Mouse (Mus musculus) forebrain, embryonic 14.5 days (tissue): ENCODE measurements at regions not wholly inside any gene's neighbourhood (a gene's known extent, or its start where the extent isn't known, plus 50 kb on each side); places are given as distances from the start of the nearest gene placed in this dataset.

ENCODE experiments used
- ATAC-seq: fragments of 200-750 bp; cut with Nextera tagmentation; 2 replicates; pipeline ENCODE4 v1.8.0; 2017; ENCODE audit warnings: mild to moderate bottlenecking, moderate library complexity
- DNase-seq: peaks from one replicate; pipeline ENCODE4 v3.0.0-alpha.2; 2015; ENCODE audit warnings: low spot score
- H3K27ac ChIP-seq: fragments of 300-500 bp; sonication (generic); 2 replicates; pipeline ENCODE4 v1.5.1; 2014; ENCODE audit warnings: low read depth, mild to moderate bottlenecking, control low read depth, low read length, moderate library complexity
- H3K27me3 ChIP-seq: fragments of 300-500 bp; sonication (generic); replicated peaks from 2 replicates; pipeline ENCODE4 v1.6.1; 2014; ENCODE audit warnings: low read length, control low read depth, mixed read lengths; ENCODE audit not compliant: control insufficient read depth, insufficient read depth
- H3K36me3 ChIP-seq: fragments of 300-500 bp; sonication (generic); 2 replicates; pipeline ENCODE4 v1.6.1; 2014; ENCODE audit warnings: low read length, control low read depth; ENCODE audit not compliant: control insufficient read depth, insufficient read depth
- H3K4me1 ChIP-seq: fragments of 300-500 bp; sonication (generic); 2 replicates; pipeline ENCODE4 v1.6.1; 2014; ENCODE audit warnings: antibody characterized with exemption, low read length, control low read depth; ENCODE audit not compliant: control insufficient read depth, insufficient read depth
- H3K4me2 ChIP-seq: fragments of 300-500 bp; sonication (generic); 2 replicates; pipeline ENCODE4 v1.6.1; 2014; ENCODE audit warnings: mild to moderate bottlenecking, control low read depth, low read length
- H3K4me3 ChIP-seq: fragments of 300-500 bp; sonication (generic); 2 replicates; pipeline ENCODE4 v1.5.1; 2014; ENCODE audit warnings: low read depth, low read length, control low read depth
- H3K9ac ChIP-seq: fragments of 300-500 bp; sonication (generic); 2 replicates; pipeline ENCODE4 v1.6.1; 2014; ENCODE audit warnings: mild to moderate bottlenecking, low read length, control low read depth, moderate library complexity
- H3K9me3 ChIP-seq: fragments of 300-500 bp; sonication (generic); replicated peaks from 2 replicates; pipeline ENCODE4 v1.6.1; 2016; ENCODE audit warnings: low read length, control low read depth, mixed read lengths; ENCODE audit not compliant: control insufficient read depth
- WGBS: fragments of 180-500 bp; shearing (Covaris S2); extraction: QIAGEN DNeasy Blood & Tissue Kit; methylation state at CpG from one replicate; pipeline ENCODE4 v1.1.7; 2014; 5-methylcytosine and 5-hydroxymethylcytosine counted together

DNA sequence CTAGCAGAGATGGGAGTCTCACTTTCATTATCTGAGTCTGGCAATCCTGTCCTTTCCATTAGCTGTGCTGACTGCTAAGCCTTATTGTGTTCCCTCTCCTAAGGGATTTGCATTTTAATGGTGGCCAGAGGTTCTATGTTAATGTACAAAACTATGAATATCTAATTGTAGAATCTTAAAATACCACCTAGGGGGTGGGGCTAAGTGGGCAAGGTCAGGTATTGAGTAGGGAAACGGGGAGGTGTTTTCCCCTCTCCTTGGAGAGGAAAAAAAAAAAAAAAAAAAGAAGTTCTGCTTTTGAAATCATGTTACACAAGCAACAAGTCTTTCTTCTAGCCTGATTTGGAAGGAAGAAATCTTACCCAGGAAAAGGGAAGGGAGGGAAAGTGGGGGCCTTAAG lies 106.7 kb upstream of the Gm4791 start:
- Histone ChIP-seq H3K4me2 (no peak overlapping the region), H3K9ac (no peak overlapping the region), H3K9me3 (no peaks in the 10 kb centered on the region), H3K27ac (no peak overlapping the region), H3K27me3 (no peaks in the 10 kb centered on the region), H3K4me3 (no peak overlapping the region), H3K4me1 (peaks cover 6% of the 10 kb centered on the region; the same call in 1 of the 2 replicates), H3K36me3 (no peaks in the 10 kb centered on the region)
- ATAC-seq (no peak), DNase-seq (no peak)
- WGBS, result 10% methylated on average over 1 of the region's 1 CpGs

DNA sequence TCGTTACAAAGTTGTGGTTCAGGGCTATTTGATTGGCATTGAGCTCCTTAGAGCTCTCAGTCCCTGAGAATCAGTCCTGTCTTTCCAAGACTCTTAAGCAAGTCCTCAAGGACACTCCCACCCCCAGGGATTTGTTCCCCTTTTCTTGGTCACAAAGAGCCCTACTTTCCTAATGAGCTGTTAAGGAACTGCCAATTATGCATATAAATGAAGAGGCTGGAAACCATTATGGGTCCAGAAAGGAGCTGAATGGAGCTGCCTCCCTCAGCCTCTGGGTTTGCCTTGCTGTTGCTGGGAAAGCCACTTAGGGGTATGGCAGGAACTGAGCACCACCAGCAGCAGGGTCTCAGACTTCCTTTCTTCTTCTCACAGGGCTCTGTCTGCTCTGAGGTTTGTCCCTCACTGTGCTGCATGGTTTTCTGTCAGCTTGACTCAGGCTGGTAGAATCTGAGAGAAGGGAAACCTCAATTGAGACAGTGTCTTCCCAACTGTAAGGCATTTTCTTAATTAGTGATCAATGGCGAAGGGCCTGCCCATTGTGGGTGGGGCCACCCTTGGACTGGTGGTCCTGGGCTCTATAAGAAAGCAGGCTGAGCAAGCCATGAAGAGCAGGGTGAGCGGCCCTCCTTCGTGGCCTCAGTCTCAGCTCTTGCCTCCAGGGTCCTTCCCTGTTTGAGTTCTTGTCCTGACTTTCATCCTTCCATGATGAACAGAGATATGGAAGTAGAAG lies 108.4 kb upstream of the Gm4791 start:
- 13% methylated on average over 4 of the region's 4 CpGs for WGBS
- no peaks in the 10 kb centered on the region for H3K9me3 ChIP-seq
- H3K4me1 ChIP-seq, result peaks cover 6% of the 10 kb centered on the region; the same call in 1 of the 2 replicates
- H3K4me2 ChIP-seq, result no peak overlapping the region
- no peaks in the 10 kb centered on the region for H3K36me3 ChIP-seq
- peak overlapping the region; percentile 49; the same call in 1 of the 2 replicates for H3K27ac ChIP-seq
- H3K4me3 ChIP-seq, result no peak overlapping the region
- ATAC-seq (peak; percentile 92), DNase-seq (peak; percentile 89)
- H3K9ac ChIP-seq, result no peak overlapping the region
- no peaks in the 10 kb centered on the region for H3K27me3 ChIP-seq

- Histone ChIP-seq H3K27ac (no peak overlapping the region; the same call in 1 of the 2 replicates), H3K4me3 (no peak overlapping the region), H3K4me2 (no peak overlapping the region), H3K9me3 (no peaks in the 10 kb centered on the region), H3K4me1 (peaks cover 4% of the 10 kb centered on the region; the same call in 1 of the 2 replicates), H3K27me3 (no peaks in the 10 kb centered on the region), H3K36me3 (no peaks in the 10 kb centered on the region), H3K9ac (no peak overlapping the region)
- DNase-seq (peak; percentile 84), ATAC-seq (peak; percentile 94; the same call in 1 of the 2 replicates)
- 52% methylated on average over 8 of the region's 8 CpGs for WGBS
Measured at GRCm38 (mm10) chr9:46871211-46871994, 127.1 kb upstream of the Gm4791 start.

DNA sequence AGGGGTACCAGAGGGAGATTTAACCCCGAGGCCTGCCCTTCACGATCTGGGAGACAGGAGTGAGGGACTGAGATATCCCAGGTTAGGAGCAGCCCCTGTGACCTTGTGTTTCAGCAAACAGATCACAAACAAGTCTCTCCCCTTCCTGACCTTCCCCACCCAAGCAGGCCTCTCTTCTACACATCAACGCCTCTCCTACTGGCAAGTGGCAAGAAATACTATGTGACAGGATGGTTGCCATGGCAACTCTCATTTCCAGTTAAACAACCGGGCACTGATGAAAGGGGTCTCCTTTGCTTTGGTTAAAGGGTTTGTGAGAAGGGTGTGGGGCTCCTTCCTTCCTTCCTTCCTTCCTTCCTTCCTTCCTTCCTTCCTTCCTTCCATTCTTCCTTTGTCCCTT lies 134.6 kb upstream of the Gm4791 start:
- Histone ChIP-seq H3K27ac (no peak overlapping the region), H3K4me2 (no peak overlapping the region), H3K4me3 (no peak overlapping the region), H3K27me3 (no peaks in the 10 kb centered on the region), H3K9me3 (no peaks in the 10 kb centered on the region), H3K36me3 (no peaks in the 10 kb centered on the region), H3K4me1 (peaks cover 7% of the 10 kb centered on the region; the same call in 1 of the 2 replicates), H3K9ac (no peak overlapping the region)
- ATAC-seq (no peak; the same call in 1 of the 2 replicates), DNase-seq (peak; percentile 84)
- WGBS, result 28% methylated on average over 4 of the region's 4 CpGs

DNA sequence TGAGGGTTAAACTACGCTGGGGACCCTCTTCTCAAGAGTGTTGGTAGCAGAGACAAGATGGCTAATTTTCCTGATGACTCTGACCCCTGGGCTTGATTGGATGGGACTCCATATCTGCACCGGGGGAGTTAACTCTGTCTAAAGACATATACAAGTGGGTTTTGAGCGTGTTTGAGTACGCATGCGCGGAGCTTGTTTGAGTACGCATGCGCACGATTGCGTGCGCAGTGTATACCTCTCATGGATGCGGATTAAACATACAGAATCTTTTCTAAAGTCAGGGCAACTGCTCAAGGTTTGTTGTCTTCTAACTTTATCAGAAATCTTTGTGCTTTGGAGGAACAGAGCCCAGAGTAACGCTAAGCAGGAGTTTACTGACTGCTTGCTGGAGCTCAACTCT lies 146.8 kb upstream of the Gm4791 start:
- 95% methylated on average over 13 of the region's 13 CpGs for WGBS
- H3K27ac ChIP-seq, result no peak overlapping the region
- ATAC-seq, result no peak

DNA sequence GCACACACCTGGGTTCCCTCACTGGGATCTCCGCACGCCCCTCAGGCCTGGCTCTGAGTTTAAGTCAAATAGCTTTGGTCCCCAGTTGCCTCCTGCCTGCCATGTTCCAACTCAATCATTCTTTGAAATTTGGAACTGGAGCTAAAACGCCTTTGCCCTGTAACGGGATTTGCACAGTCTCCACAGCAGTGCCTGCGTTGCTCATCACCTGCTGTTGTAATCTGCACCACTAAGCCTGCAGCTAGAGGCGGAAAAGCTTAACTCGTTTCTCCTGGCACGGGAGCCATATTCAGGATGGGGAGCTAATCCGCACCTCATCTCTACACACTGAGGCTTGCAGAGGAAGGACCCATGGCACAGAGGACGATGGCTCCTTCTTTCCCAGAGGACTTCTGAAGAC lies 147.2 kb upstream of the Gm4791 start:
- H3K9me3 ChIP-seq, result no peaks in the 10 kb centered on the region
- no peaks in the 10 kb centered on the region for H3K27me3 ChIP-seq
- no peak for DNase-seq
- WGBS, result 53% methylated on average over 10 of the region's 10 CpGs
- no peaks in the 10 kb centered on the region for H3K4me1 ChIP-seq
- ATAC-seq, result no peak
- no peak overlapping the region for H3K27ac ChIP-seq
- H3K9ac ChIP-seq, result no peak overlapping the region
- no peak overlapping the region for H3K4me3 ChIP-seq
- H3K4me2 ChIP-seq, result no peak overlapping the region
- no peaks in the 10 kb centered on the region for H3K36me3 ChIP-seq

More for the DNA sequence above, 146.8 kb upstream of the Gm4791 start:
- DNase-seq, result no peak
- Histone ChIP-seq H3K36me3 (no peaks in the 10 kb centered on the region), H3K4me3 (no peak overlapping the region), H3K9ac (no peak overlapping the region), H3K4me1 (no peaks in the 10 kb centered on the region), H3K9me3 (no peaks in the 10 kb centered on the region), H3K4me2 (no peak overlapping the region), H3K27me3 (no peaks in the 10 kb centered on the region)

DNA sequence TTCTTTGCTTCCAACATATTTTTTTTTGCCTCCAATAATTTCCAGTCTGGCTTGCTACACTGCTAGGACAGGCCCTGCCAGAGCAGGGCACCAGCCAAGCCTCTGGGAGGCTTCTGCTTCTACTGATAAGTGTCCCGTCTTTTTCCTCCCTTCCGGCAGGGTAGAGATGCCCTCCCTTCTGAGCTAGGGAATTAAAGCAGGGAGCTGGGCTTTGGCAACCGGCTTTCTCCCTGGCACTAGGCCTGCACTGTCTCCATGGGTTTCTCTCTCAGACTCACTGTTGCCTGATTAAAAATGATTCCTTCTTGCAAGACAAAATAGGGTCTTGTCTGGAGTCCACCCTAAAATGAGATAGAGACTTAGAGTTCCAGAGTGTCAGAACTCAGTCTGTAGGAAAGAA lies 153.3 kb upstream of the Gm4791 start:
- Histone ChIP-seq H3K4me1 (no peaks in the 10 kb centered on the region), H3K27me3 (no peaks in the 10 kb centered on the region), H3K36me3 (no peaks in the 10 kb centered on the region), H3K9me3 (no peaks in the 10 kb centered on the region), H3K4me3 (no peak overlapping the region), H3K27ac (no peak overlapping the region), H3K4me2 (no peak overlapping the region), H3K9ac (no peak overlapping the region)
- DNase-seq (peak; percentile 37), ATAC-seq (no peak)
- 68% methylated on average over 3 of the region's 3 CpGs for WGBS

DNA sequence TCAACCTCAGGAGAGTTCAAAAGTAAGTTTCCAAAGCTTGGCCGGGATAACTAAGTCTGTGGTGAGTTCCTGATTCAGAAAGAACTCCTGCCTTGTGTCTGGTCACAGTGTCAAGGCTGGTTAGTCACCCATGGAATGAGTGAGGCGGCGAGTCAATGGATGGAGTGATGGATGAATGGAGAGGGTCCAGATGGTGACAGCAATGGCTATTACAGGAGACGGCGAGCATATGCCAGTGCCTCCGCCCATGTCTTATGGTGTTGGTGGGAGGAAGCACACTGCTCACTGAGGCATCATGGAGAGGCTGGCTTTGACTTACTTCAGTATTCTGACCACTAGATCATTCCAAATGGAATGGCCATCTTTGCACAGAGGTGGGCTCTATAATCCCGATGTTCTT lies 154.8 kb upstream of the Gm4791 start:
- Histone ChIP-seq H3K27ac (no peak overlapping the region), H3K9me3 (no peaks in the 10 kb centered on the region), H3K4me2 (no peak overlapping the region), H3K27me3 (no peaks in the 10 kb centered on the region), H3K36me3 (no peaks in the 10 kb centered on the region), H3K9ac (no peak overlapping the region), H3K4me1 (no peaks in the 10 kb centered on the region), H3K4me3 (no peak overlapping the region)
- WGBS, result 85% methylated on average over 7 of the region's 7 CpGs
- DNase-seq (no peak), ATAC-seq (no peak)

DNA sequence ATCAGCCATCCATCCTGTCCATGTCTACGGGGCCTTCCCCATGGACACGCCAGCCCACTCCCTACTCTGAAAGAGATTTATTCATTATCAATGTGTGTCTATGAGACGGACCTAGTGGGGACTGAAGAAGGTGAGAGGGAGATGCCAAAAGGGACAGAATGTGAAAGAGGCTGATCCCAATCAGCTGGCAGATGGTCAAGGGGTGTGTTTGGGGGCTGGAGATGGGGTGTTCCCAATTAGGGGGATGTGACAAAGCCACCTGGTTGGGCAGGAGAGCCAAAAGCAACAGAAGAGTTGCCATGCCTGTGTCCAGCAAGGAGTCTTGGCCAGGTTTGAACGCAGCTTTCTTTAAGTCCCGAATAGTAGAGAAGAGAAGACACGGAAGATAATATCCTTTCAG lies 157.0 kb upstream of the Gm4791 start:
- DNase-seq (no peak), ATAC-seq (no peak)
- H3K4me2 ChIP-seq, result no peak overlapping the region
- no peaks in the 10 kb centered on the region for H3K36me3 ChIP-seq
- H3K4me1 ChIP-seq, result no peaks in the 10 kb centered on the region
- H3K4me3 ChIP-seq, result no peak overlapping the region
- no peaks in the 10 kb centered on the region for H3K9me3 ChIP-seq
- no peak overlapping the region for H3K9ac ChIP-seq
- 82% methylated on average over 6 of the region's 6 CpGs for WGBS
- no peak overlapping the region for H3K27ac ChIP-seq
- H3K27me3 ChIP-seq, result no peaks in the 10 kb centered on the region
